Mouse (Mus musculus) layer of hippocampus, adult 11-12 months (tissue): ENCODE results near the gene Top2a.
"Not testable (repeated sequence)": the region's sequence is repeated elsewhere in the genome, so short reads cannot be mapped to it uniquely, and the experiment has no call there.

Experiments
- DNase-seq: peaks from one replicate; pipeline ENCODE4 v3.0.0; 2022; ENCODE audit warnings: low spot score

Gene Top2a

GRCm38 (mm10) chr11:99041051-99041729, 17.2 kb upstream of the Top2a start, which contains the start of gene Igfbp4:
Gene Igfbp4 (plus strand): TSS chr11:99041244.
- DNase-seq = no peak

- peak; percentile 47 for DNase-seq
Observed at GRCm38 (mm10) chr11:99040346-99040974, 16.5 kb upstream of the Top2a start.

- peak; percentile 76 for DNase-seq
Observed at GRCm38 (mm10) chr11:99039782-99040181, 15.8 kb upstream of the Top2a start.

- no peak for DNase-seq
Observed at GRCm38 (mm10) chr11:99036254-99036653, 12.3 kb upstream of the Top2a start.

GRCm38 (mm10) chr11:99035350-99035749, 11.4 kb upstream of the Top2a start:
- DNase-seq = no peak

GRCm38 (mm10) chr11:99026899-99027440, 3.0 kb upstream of the Top2a start:
- DNase-seq = no peak

- no peak for DNase-seq
Observed at GRCm38 (mm10) chr11:99025878-99026277, 1.9 kb upstream of the Top2a start.

GRCm38 (mm10) chr11:99024468-99025134, 612 bp upstream of the Top2a start:
- no peak for DNase-seq

GRCm38 (mm10) chr11:99023094-99023493, 895 bp downstream of the Top2a start:
- no peak for DNase-seq

- no peak for DNase-seq
Observed at GRCm38 (mm10) chr11:99022384-99022933, 1.5 kb downstream of the Top2a start.

- DNase-seq = no peak
Observed at GRCm38 (mm10) chr11:99019844-99020243, 4.1 kb downstream of the Top2a start.

- no peak for DNase-seq
Observed at GRCm38 (mm10) chr11:99013856-99014255, 10.1 kb downstream of the Top2a start.

- DNase-seq = no peak
Observed at GRCm38 (mm10) chr11:99010706-99011105, 13.3 kb downstream of the Top2a start.

GRCm38 (mm10) chr11:99010124-99010523, 13.9 kb downstream of the Top2a start:
- no peak for DNase-seq

- no peak for DNase-seq
Observed at GRCm38 (mm10) chr11:99006788-99007187, 17.2 kb downstream of the Top2a start.

GRCm38 (mm10) chr11:98999243-98999642, 24.7 kb downstream of the Top2a start:
- DNase-seq = no peak

- no peak for DNase-seq
Observed at GRCm38 (mm10) chr11:98998776-98999175, 25.2 kb downstream of the Top2a start.

GRCm38 (mm10) chr11:98997659-98998058, 26.3 kb downstream of the Top2a start:
- DNase-seq = no peak

GRCm38 (mm10) chr11:98995987-98996386, 28.0 kb downstream of the Top2a start:
- DNase-seq = no peak

GRCm38 (mm10) chr11:98990866-98991265, 33.1 kb downstream of the Top2a start:
- DNase-seq = no peak

GRCm38 (mm10) chr11:98988260-98988659, 35.7 kb downstream of the Top2a start:
- DNase-seq = not testable (repeated sequence)

- no peak for DNase-seq
Observed at GRCm38 (mm10) chr11:98985542-98985941, 38.4 kb downstream of the Top2a start.

GRCm38 (mm10) chr11:98983551-98983950, 40.4 kb downstream of the Top2a start:
- no peak for DNase-seq
